In genomic region chr15:37041214-37041613, GRCm38 (mm10) we compare ENCODE assay signal across 9 mouse cellular contexts. TPM values are rescaled to one million over a fixed set of nuclear protein-coding genes. Genes with fewer than 3 reads are reported as not detected.
DNase-seq lines count a peak whose midpoint lies in the region; ATAC-seq and TF ChIP-seq lines count a peak whose summit lies in the region.
"Had no signal": no experiment of that assay in that cellular context is flagged by ENCODE, and none has a peak within 500 bp of the region (broad histone marks: within the 10 kb centered on the region; RNA-seq: fewer than 3 reads in every experiment).

No protein-coding gene starts in this region.

- H3K9ac ChIP-seq in intestine, embryonic 15.5 days = no peak overlapping the region

- H3K4me1 ChIP-seq in cerebellum, adult 2 months (ENCODE audit: control insufficient read depth, insufficient read depth, low read length) = no peaks in the 10 kb centered on the region
- H3K4me1 ChIP-seq in intestine, embryonic 15.5 days (replicated peaks) = peaks cover 7% of the 10 kb centered on the region

- H3K4me2 ChIP-seq in intestine, embryonic 15.5 days (replicated peaks) = no peak overlapping the region

- no peak for ATAC-seq in intestine, embryonic 15.5 days
- ATAC-seq in activated CD4-positive, CD25-positive, alpha-beta regulatory T cell, adult 4 months = no peak

- H3K36me3 ChIP-seq in intestine, embryonic 15.5 days = no peaks in the 10 kb centered on the region

- 20% methylated on average over 5 of the region's 5 CpGs for WGBS in cerebellum, adult 2 months
- WGBS in intestine, embryonic 15.5 days = 86% methylated on average over 5 of the region's 5 CpGs

- no peak for TF ChIP-seq CTCF in cerebellum, adult 2 months (IDR thresholded peaks at IDR 0.05; ENCODE audit: borderline replicate concordance, insufficient read depth, low read depth, low read length)

- no peak overlapping the region for H3K27ac ChIP-seq in cerebellum, adult 2 months (ENCODE audit: insufficient read depth, low read length)
- H3K27ac ChIP-seq in intestine, embryonic 15.5 days = no peak overlapping the region
- H3K27ac ChIP-seq: kidney, postnatal 0 days had no signal

- intact Hi-C loops in left cerebral cortex, postnatal 10 days (cut with DNase I) = no loop called here

- no peaks in the 10 kb centered on the region for H3K27me3 ChIP-seq in cerebellum, adult 2 months (ENCODE audit: control insufficient read depth, insufficient read depth, low read length)
- no peaks in the 10 kb centered on the region for H3K27me3 ChIP-seq in intestine, embryonic 15.5 days (replicated peaks)
- H3K27me3 ChIP-seq: megakaryocyte, embryonic 14.5 days had no signal

- H3K9me3 ChIP-seq in intestine, embryonic 15.5 days = no peaks in the 10 kb centered on the region
- H3K9me3 ChIP-seq: megakaryocyte, embryonic 14.5 days had no signal

- peak; percentile 71 for DNase-seq in layer of hippocampus, adult 11-12 months (ENCODE audit: low spot score)
- DNase-seq in layer of hippocampus, adult 9-10 months (ENCODE audit: low spot score) = no peak
- DNase-seq in cerebellum, adult 2 months = peak; percentile 46 to 64
- DNase-seq in gastrocnemius, adult 18-20 months (ENCODE audit: low spot score) = peak; percentile 67
- DNase-seq in left cerebral cortex, postnatal 10 days (ENCODE audit: extremely low spot score in 1 of 2, low spot score in 2 of 2) = peak; percentile 52 to 59

- no peak for TF ChIP-seq POLR2A in cerebellum, adult 2 months (IDR thresholded peaks at IDR 0.05; ENCODE audit: borderline replicate concordance, insufficient read depth, low read length)

- no peak overlapping the region for H3K4me3 ChIP-seq in cerebellum, adult 2 months (replicated peaks; ENCODE audit: insufficient read depth, low read depth, low read length)
- H3K4me3 ChIP-seq in intestine, embryonic 15.5 days (replicated peaks) = no peak overlapping the region
- H3K4me3 ChIP-seq: megakaryocyte, embryonic 14.5 days had no signal

RNA-seq across cellular contexts. Expression of gene Zfp706, which starts 33.6 kb away (rescaled TPM):
- polyA plus RNA-seq in cerebellum, adult 2 months (2012; rRNA removed) = 120 and 125 TPM in 2 replicates
- 100 to 1,000 TPM; 115 to 131 TPM for total RNA-seq in gastrocnemius, adult 18-20 months (2021)
- total RNA-seq in left cerebral cortex, postnatal 10 days (2021) = 100 to 1,000 TPM; 246 TPM
- polyA plus RNA-seq in intestine, embryonic 15.5 days (2015; fragmentation: Nextera tagmentation; extraction: Ambion mirVana) = 544 and 685 TPM in 2 replicates
- polyA plus RNA-seq in activated CD4-positive, CD25-positive, alpha-beta regulatory T cell, adult 4 months (2017; shearing (Covaris generic)) = 100 to 1,000 TPM; 467 to 529 TPM
